Mouse (Mus musculus) neural tube, embryonic 15.5 days (tissue): ENCODE measurements at regions not wholly inside any gene's neighbourhood (a gene's known extent, or its start where the extent isn't known, plus 50 kb on each side); places are given as distances from the start of the nearest gene placed in this dataset.

Source experiments
- ATAC-seq: fragments of 200-750 bp; cut with Nextera tagmentation; 2 replicates; pipeline ENCODE4 v1.8.0; 2017; ENCODE audit warnings: mild to moderate bottlenecking, moderate TSS enrichment, moderate library complexity; ENCODE audit not compliant: low FRiP score
- H3K27ac ChIP-seq: fragments of 300-500 bp; sonication (generic); replicated peaks from 2 replicates; pipeline ENCODE4 v1.5.1; 2015; ENCODE audit warnings: mild to moderate bottlenecking, inconsistent platforms
- H3K27me3 ChIP-seq: fragments of 300-500 bp; sonication (generic); replicated peaks from 2 replicates; pipeline ENCODE4 v1.6.1; 2015; ENCODE audit warnings: inconsistent platforms
- H3K36me3 ChIP-seq: fragments of 300-500 bp; sonication (generic); 2 replicates; pipeline ENCODE4 v1.6.1; 2015; ENCODE audit warnings: inconsistent platforms
- H3K4me1 ChIP-seq: fragments of 300-500 bp; sonication (generic); 2 replicates; pipeline ENCODE4 v1.6.1; 2015; ENCODE audit warnings: inconsistent platforms
- H3K4me2 ChIP-seq: fragments of 300-500 bp; sonication (generic); 2 replicates; pipeline ENCODE4 v1.6.1; 2015; ENCODE audit warnings: inconsistent platforms, mild to moderate bottlenecking, moderate library complexity
- H3K4me3 ChIP-seq: fragments of 300-500 bp; sonication (generic); replicated peaks from 2 replicates; pipeline ENCODE4 v1.5.1; 2015; ENCODE audit warnings: mild to moderate bottlenecking, inconsistent platforms
- H3K9ac ChIP-seq: fragments of 300-500 bp; sonication (generic); replicated peaks from 2 replicates; pipeline ENCODE4 v1.6.1; 2015; ENCODE audit warnings: mild to moderate bottlenecking, inconsistent platforms
- H3K9me3 ChIP-seq: fragments of 300-500 bp; sonication (generic); replicated peaks from 2 replicates; pipeline ENCODE4 v1.6.1; 2016; ENCODE audit warnings: inconsistent platforms
- WGBS: fragments of 180-500 bp; shearing (Covaris S2); methylation state at CpG from one replicate; pipeline ENCODE4 v1.1.7; 2015; ENCODE audit warnings: mixed read lengths; 5-methylcytosine and 5-hydroxymethylcytosine counted together

DNA sequence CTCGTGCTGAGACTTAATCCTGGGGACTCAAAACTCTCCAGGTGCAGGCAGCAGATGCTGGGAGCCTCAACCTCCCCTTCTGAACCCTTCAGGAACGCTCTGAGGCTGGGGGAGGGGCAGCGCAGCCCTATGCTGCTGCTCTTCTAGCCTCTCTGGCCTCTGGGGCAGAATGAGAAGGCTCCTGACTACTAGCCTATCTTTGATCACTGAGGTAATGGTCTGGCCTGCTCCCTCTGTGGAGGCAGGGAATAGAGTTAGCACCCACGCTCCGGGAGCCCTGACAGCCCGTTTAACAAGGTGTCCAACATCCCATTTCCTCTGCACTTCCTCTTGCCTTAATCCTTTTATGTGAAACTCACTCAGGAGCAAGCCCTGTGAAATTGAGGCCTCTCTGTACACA is 79.4 kb upstream of the Lhx1 start:
- no peaks in the 10 kb centered on the region for H3K9me3 ChIP-seq
- H3K4me2 ChIP-seq: no peak overlapping the region
- no peaks in the 10 kb centered on the region for H3K36me3 ChIP-seq
- no peak overlapping the region for H3K27ac ChIP-seq
- no peak overlapping the region for H3K9ac ChIP-seq
- ATAC-seq: no peak
- 11% methylated on average over 6 of the region's 6 CpGs for WGBS
- peaks cover 43% of the 10 kb centered on the region for H3K27me3 ChIP-seq
- H3K4me3 ChIP-seq: no peak overlapping the region
- peaks cover 17% of the 10 kb centered on the region; the same call in 1 of the 2 replicates for H3K4me1 ChIP-seq

DNA sequence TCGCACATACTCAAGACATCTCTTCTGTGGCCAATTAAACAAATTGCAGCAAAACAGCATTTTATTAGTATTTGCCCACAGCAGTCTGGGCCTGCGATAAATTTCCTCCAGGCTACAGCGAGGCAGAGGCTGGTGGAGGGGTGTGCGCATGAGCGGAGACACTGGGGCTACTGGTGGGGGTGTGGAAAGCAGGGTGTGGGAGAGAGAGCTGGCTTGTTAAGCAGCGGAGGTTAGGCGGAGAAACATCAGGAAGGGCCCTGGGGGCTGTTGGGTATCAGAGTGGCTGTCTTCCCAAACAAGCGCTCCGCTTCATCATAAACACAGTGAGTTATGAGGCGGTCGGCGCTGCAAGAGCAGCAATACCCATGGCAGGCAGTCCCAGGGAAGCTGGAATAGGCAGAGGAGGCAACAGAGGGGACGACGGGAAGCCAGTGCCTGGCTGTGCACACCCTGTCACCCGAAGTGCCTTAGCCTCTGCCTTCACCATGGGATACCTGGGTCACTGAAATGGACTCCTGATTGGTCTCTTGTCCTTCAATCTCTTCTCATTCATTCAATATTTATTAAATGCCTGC is 74.0 kb upstream of the Lhx1 start:
- Histone ChIP-seq H3K36me3 (no peaks in the 10 kb centered on the region), H3K9ac (no peak overlapping the region), H3K27ac (peak overlapping the region; percentile 70), H3K27me3 (peaks cover 19% of the 10 kb centered on the region), H3K4me3 (peak overlapping the region; percentile 7; the same call in 1 of the 2 replicates), H3K9me3 (no peaks in the 10 kb centered on the region), H3K4me2 (peak overlapping the region; percentile 48), H3K4me1 (peaks cover 21% of the 10 kb centered on the region)
- WGBS: 18% methylated on average over 15 of the region's 15 CpGs
- peak; percentile 73 for ATAC-seq

DNA sequence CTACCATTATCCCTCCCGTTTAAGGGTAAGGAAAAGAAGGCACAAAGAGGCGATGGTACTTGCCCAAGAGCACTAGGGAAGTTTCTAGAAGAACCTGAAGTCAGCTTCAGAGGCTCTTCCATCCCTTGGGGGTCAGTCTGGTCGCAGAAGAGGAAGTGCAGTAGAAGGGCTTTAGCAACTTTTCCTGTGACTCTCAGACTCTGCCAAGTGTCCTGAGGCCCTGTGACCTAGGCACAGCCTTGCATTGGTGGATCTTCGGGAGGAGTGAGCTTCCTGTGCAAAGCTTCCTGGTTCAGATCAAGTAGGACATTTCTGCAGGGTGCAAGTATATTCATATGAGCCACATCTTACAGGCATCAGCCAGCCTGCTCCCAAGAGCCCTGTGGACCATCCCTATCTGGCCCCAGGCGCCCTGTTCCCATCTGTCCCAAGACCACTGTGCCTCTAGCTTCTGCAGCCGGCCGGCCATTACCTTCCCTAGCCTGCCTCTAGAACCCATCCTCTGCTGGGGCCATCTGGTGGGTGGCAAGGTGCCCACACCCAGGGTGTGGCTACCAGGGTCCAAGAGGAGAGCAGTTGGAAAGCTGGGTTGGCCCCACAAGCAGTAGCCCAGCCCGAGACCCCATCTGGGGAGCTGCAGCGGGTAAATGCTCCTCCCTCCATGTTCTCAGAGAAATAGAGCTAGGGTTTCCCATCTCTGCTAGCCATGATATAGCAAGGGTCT is 72.4 kb upstream of the Lhx1 start:
- Histone ChIP-seq H3K4me3 (no peak overlapping the region), H3K9me3 (no peaks in the 10 kb centered on the region), H3K27me3 (peaks cover 23% of the 10 kb centered on the region), H3K9ac (no peak overlapping the region), H3K36me3 (no peaks in the 10 kb centered on the region), H3K4me2 (no peak overlapping the region), H3K4me1 (peaks cover 21% of the 10 kb centered on the region), H3K27ac (no peak overlapping the region)
- 77% methylated on average over 9 of the region's 9 CpGs for WGBS
- ATAC-seq: no peak

GRCm38 (mm10) chr11:84592715-84593339 is 67.5 kb upstream of the Lhx1 start:
- ATAC-seq: no peak
- H3K36me3 ChIP-seq: no peaks in the 10 kb centered on the region
- H3K4me2 ChIP-seq: no peak overlapping the region
- 37% methylated on average over 6 of the region's 6 CpGs for WGBS
- no peak overlapping the region for H3K9ac ChIP-seq
- peaks cover 33% of the 10 kb centered on the region for H3K27me3 ChIP-seq
- no peak overlapping the region for H3K27ac ChIP-seq
- H3K4me3 ChIP-seq: no peak overlapping the region
- no peaks in the 10 kb centered on the region for H3K9me3 ChIP-seq
- H3K4me1 ChIP-seq: no peaks in the 10 kb centered on the region

DNA sequence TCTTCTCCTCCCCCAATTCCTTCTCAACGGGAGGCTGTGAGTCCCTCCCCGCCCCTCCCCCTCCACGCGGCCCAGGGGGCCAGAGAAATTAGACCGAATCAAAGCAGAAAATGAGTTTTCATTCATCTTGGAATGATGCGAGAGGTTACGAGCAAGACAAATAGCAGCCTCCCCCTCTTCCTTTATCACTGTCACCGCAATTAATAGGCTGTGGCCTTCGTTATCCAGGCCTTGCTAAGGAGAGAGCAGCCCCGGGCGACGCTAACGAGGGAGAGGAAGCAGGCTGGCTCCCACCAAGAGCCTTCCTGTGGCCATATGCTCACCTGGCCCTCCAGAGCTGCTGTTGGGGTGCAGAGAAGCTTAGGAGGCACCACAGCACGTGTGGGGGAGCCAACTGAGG is 61.8 kb upstream of the Lhx1 start:
- no peak overlapping the region for H3K9ac ChIP-seq
- no peak overlapping the region for H3K27ac ChIP-seq
- WGBS: 21% methylated on average over 14 of the region's 14 CpGs

DNA sequence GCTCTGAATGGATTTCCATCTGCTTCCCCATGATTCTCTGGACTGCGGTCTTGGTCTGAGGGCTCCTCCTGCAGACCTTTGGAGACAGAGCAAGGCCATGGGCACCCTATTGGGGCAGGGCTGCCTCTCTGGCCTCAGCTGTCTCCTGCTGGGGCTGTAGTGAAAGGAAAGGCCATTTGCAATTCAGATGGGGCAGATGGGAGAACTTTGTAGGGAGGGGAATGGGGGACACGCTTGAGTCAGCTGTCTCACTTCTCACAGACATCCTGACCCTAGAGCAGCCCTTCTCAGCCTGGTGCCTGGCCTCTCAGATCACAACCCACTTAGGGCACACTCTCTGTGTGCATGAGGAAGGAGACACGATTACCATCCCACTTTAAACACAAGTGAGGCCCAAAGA is 60.3 kb upstream of the Lhx1 start:
- ATAC-seq: no peak

More for the DNA sequence above, 61.8 kb upstream of the Lhx1 start:
- ATAC-seq: no peak
- Histone ChIP-seq H3K27me3 (peaks cover 17% of the 10 kb centered on the region; the same call in 1 of the 2 replicates), H3K4me2 (no peak overlapping the region), H3K36me3 (no peaks in the 10 kb centered on the region), H3K4me1 (peaks cover 3% of the 10 kb centered on the region; the same call in 1 of the 2 replicates), H3K9me3 (no peaks in the 10 kb centered on the region), H3K4me3 (no peak overlapping the region)

GRCm38 (mm10) chr11:84578805-84579541 is 53.6 kb upstream of the Lhx1 start:
- Histone ChIP-seq H3K27me3 (peaks cover 17% of the 10 kb centered on the region; the same call in 1 of the 2 replicates), H3K36me3 (no peaks in the 10 kb centered on the region), H3K9ac (no peak overlapping the region), H3K4me2 (no peak overlapping the region), H3K4me1 (peaks cover 15% of the 10 kb centered on the region), H3K4me3 (no peak overlapping the region), H3K9me3 (no peaks in the 10 kb centered on the region), H3K27ac (0 out of 2 replicates have a peak overlapping the region, but pooled peaks have one; percentile 34)
- ATAC-seq: peak; percentile 50; the same call in 1 of the 2 replicates
- 23% methylated on average over 17 of the region's 17 CpGs for whole genome bisulfite sequencing

More for the DNA sequence above, 60.3 kb upstream of the Lhx1 start:
- Histone ChIP-seq H3K27me3 (peaks cover 13% of the 10 kb centered on the region; the same call in 1 of the 2 replicates), H3K9ac (no peak overlapping the region), H3K4me2 (no peak overlapping the region), H3K27ac (no peak overlapping the region), H3K4me1 (peaks cover 3% of the 10 kb centered on the region; the same call in 1 of the 2 replicates), H3K36me3 (no peaks in the 10 kb centered on the region), H3K4me3 (no peak overlapping the region), H3K9me3 (no peaks in the 10 kb centered on the region)
- 11% methylated on average over 3 of the region's 3 CpGs for WGBS
